Mouse (Mus musculus): ENCODE results near the gene Tnpo1.

- TF ChIP-seq POLR2A (IDR thresholded peaks at IDR 0.05; ENCODE audit: insufficient read length, low read depth) (no peak), TCF12 (IDR thresholded peaks at IDR 0.05; ENCODE audit: insufficient read depth, poor library complexity, severe bottlenecking) (no peak), USF1 (IDR thresholded peaks at IDR 0.05; ENCODE audit: low read depth) (no peak), E2F4 (IDR thresholded peaks at IDR 0.05; ENCODE audit: insufficient read depth) (no peak), POLR2AphosphoS2 (IDR thresholded peaks at IDR 0.05; ENCODE audit: insufficient read length, low read depth) (no peak), MAX (IDR thresholded peaks at IDR 0.05; ENCODE audit: low read depth) (no peak), MYOD1 (IDR thresholded peaks at IDR 0.05; ENCODE audit: control insufficient read depth in 1 of 3, insufficient read length in 2 of 3, low read depth in 2 of 3) (no peak), SRF (IDR thresholded peaks at IDR 0.05; ENCODE audit: control insufficient read depth, insufficient read length, low read depth) (no peak), CEBPB (IDR thresholded peaks at IDR 0.05; ENCODE audit: insufficient read depth, poor library complexity, severe bottlenecking) (no peak)
These were observed 26.6 kb downstream of the Tnpo1 start for GRCm38 (mm10) chr13:98899550-98899949.

Measured in myocyte (in vitro differentiated cells).